Mouse (Mus musculus) lung, embryonic 15.5 days (tissue): ENCODE data around the gene Degs1. TPM values are rescaled to one million over a fixed set of nuclear protein-coding genes. Genes with fewer than 3 reads are reported as not detected.

Source experiments
- ATAC-seq: fragments of 200-750 bp; cut with Nextera tagmentation; 2 replicates; pipeline ENCODE4 v1.8.0; 2017; ENCODE audit warnings: moderate number of reproducible peaks, borderline replicate concordance; ENCODE audit not compliant: low FRiP score, low TSS enrichment; ENCODE audit errors: extremely low read depth
- H3K27ac ChIP-seq: fragments of 300-500 bp; sonication (generic); 2 replicates; pipeline ENCODE4 v1.5.1; 2015; ENCODE audit warnings: moderate library complexity, mild to moderate bottlenecking, inconsistent platforms
- H3K27me3 ChIP-seq: fragments of 300-500 bp; sonication (generic); 2 replicates; pipeline ENCODE4 v1.6.1; 2015; ENCODE audit warnings: inconsistent platforms
- H3K36me3 ChIP-seq: fragments of 300-500 bp; sonication (generic); 2 replicates; pipeline ENCODE4 v1.6.1; 2015; ENCODE audit warnings: inconsistent platforms
- H3K4me1 ChIP-seq: fragments of 300-500 bp; sonication (generic); 2 replicates; pipeline ENCODE4 v1.6.1; 2015; ENCODE audit warnings: inconsistent platforms
- H3K4me2 ChIP-seq: fragments of 300-500 bp; sonication (generic); 2 replicates; pipeline ENCODE4 v1.6.1; 2015; ENCODE audit warnings: inconsistent platforms, mild to moderate bottlenecking, moderate library complexity
- H3K4me3 ChIP-seq: fragments of 300-500 bp; sonication (generic); 2 replicates; pipeline ENCODE4 v1.5.1; 2015; ENCODE audit warnings: mild to moderate bottlenecking, inconsistent platforms
- H3K9ac ChIP-seq: fragments of 300-500 bp; sonication (generic); 2 replicates; pipeline ENCODE4 v1.6.1; 2015; ENCODE audit warnings: inconsistent platforms
- H3K9me3 ChIP-seq: fragments of 300-500 bp; sonication (generic); 2 replicates; pipeline ENCODE4 v1.6.1; 2016; ENCODE audit warnings: inconsistent platforms
- WGBS: fragments of 180-500 bp; shearing (Covaris S2); methylation state at CpG from one replicate; pipeline ENCODE4 v1.1.7; 2015; 5-methylcytosine and 5-hydroxymethylcytosine counted together
- polyA plus RNA-seq: library from polyadenylated mRNA; unstranded; fragments of >200 nt; fragmentation: Nextera tagmentation; extraction: Ambion mirVana; gene quantifications from 2 replicates; pipeline ENCODE4 v1.2.1, GENCODE M21; 2015

Gene Degs1
- polyA plus RNA-seq, 1 experiment from 2014 or later: 130 TPM

- H3K4me1 ChIP-seq: no peaks in the 10 kb centered on the region
- no peaks in the 10 kb centered on the region for H3K27me3 ChIP-seq
- H3K4me3 ChIP-seq: no peak overlapping the region
- no peak overlapping the region for H3K27ac ChIP-seq
- no peak for ATAC-seq
- H3K9me3 ChIP-seq: no peaks in the 10 kb centered on the region
- H3K9ac ChIP-seq: no peak overlapping the region
- H3K4me2 ChIP-seq: no peak overlapping the region
- 47% methylated on average over 8 of the region's 8 CpGs for WGBS
- no peaks in the 10 kb centered on the region for H3K36me3 ChIP-seq
Observed at GRCm38 (mm10) chr1:182249298-182249697, 33.3 kb downstream of the Degs1 start.

GRCm38 (mm10) chr1:182245003-182245402 lies 37.6 kb downstream of the Degs1 start:
- no peaks in the 10 kb centered on the region for H3K9me3 ChIP-seq
- ATAC-seq: no peak
- H3K4me2 ChIP-seq: no peak overlapping the region
- H3K9ac ChIP-seq: no peak overlapping the region
- no peak overlapping the region for H3K4me3 ChIP-seq
- no peaks in the 10 kb centered on the region for H3K4me1 ChIP-seq
- no peaks in the 10 kb centered on the region for H3K27me3 ChIP-seq
- H3K27ac ChIP-seq: no peak overlapping the region
- 93% methylated on average over 5 of the region's 5 CpGs for WGBS
- no peaks in the 10 kb centered on the region for H3K36me3 ChIP-seq

GRCm38 (mm10) chr1:182238056-182238703 lies 44.4 kb downstream of the Degs1 start:
- H3K9ac ChIP-seq: no peak overlapping the region
- ATAC-seq: no peak
- H3K27ac ChIP-seq: no peak overlapping the region
- H3K9me3 ChIP-seq: no peaks in the 10 kb centered on the region
- 28% methylated on average over 7 of the region's 7 CpGs for WGBS
- no peaks in the 10 kb centered on the region for H3K27me3 ChIP-seq
- H3K4me3 ChIP-seq: no peak overlapping the region
- H3K36me3 ChIP-seq: no peaks in the 10 kb centered on the region
- no peaks in the 10 kb centered on the region for H3K4me1 ChIP-seq
- no peak overlapping the region for H3K4me2 ChIP-seq

GRCm38 (mm10) chr1:182237386-182237785 lies 45.2 kb downstream of the Degs1 start:
- Histone ChIP-seq H3K36me3 (no peaks in the 10 kb centered on the region), H3K4me3 (no peak overlapping the region), H3K27ac (no peak overlapping the region), H3K27me3 (no peaks in the 10 kb centered on the region), H3K9me3 (no peaks in the 10 kb centered on the region), H3K4me1 (no peaks in the 10 kb centered on the region), H3K9ac (no peak overlapping the region), H3K4me2 (no peak overlapping the region)
- 53% methylated on average over 1 of the region's 1 CpGs for whole genome bisulfite sequencing
- no peak for ATAC-seq

GRCm38 (mm10) chr1:182235174-182235573 lies 47.4 kb downstream of the Degs1 start:
- Histone ChIP-seq H3K27me3 (no peaks in the 10 kb centered on the region), H3K4me3 (no peak overlapping the region), H3K9me3 (no peaks in the 10 kb centered on the region), H3K36me3 (no peaks in the 10 kb centered on the region), H3K9ac (no peak overlapping the region), H3K4me2 (no peak overlapping the region), H3K4me1 (no peaks in the 10 kb centered on the region), H3K27ac (no peak overlapping the region)
- 79% methylated on average over 4 of the region's 4 CpGs for WGBS
- ATAC-seq: no peak

GRCm38 (mm10) chr1:182229381-182229780 lies 53.2 kb downstream of the Degs1 start:
- Histone ChIP-seq H3K4me3 (no peak overlapping the region), H3K9ac (no peak overlapping the region), H3K4me2 (no peak overlapping the region), H3K27ac (no peak overlapping the region), H3K27me3 (no peaks in the 10 kb centered on the region), H3K4me1 (peaks cover 9% of the 10 kb centered on the region; the same call in 1 of the 2 replicates), H3K36me3 (no peaks in the 10 kb centered on the region), H3K9me3 (no peaks in the 10 kb centered on the region)
- no peak for ATAC-seq
- WGBS: 31% methylated on average over 4 of the region's 4 CpGs

GRCm38 (mm10) chr1:182227141-182227963 lies 55.3 kb downstream of the Degs1 start:
- no peaks in the 10 kb centered on the region for H3K27me3 ChIP-seq
- no peak overlapping the region for H3K4me3 ChIP-seq
- H3K4me1 ChIP-seq: peaks cover 9% of the 10 kb centered on the region; the same call in 1 of the 2 replicates
- WGBS: 32% methylated on average over 12 of the region's 12 CpGs
- H3K27ac ChIP-seq: peak overlapping the region; percentile 17; the same call in 1 of the 2 replicates
- no peaks in the 10 kb centered on the region for H3K36me3 ChIP-seq
- no peaks in the 10 kb centered on the region for H3K9me3 ChIP-seq
- peak; percentile 23; the same call in 1 of the 2 replicates for ATAC-seq
- H3K9ac ChIP-seq: no peak overlapping the region
- H3K4me2 ChIP-seq: no peak overlapping the region

- WGBS: 85% methylated on average over 9 of the region's 9 CpGs
- Histone ChIP-seq H3K36me3 (no peaks in the 10 kb centered on the region), H3K27ac (no peak overlapping the region), H3K4me3 (no peak overlapping the region), H3K27me3 (no peaks in the 10 kb centered on the region), H3K9me3 (no peaks in the 10 kb centered on the region), H3K9ac (no peak overlapping the region), H3K4me2 (no peak overlapping the region), H3K4me1 (peaks cover 9% of the 10 kb centered on the region; the same call in 1 of the 2 replicates)
- no peak for ATAC-seq
Observed at GRCm38 (mm10) chr1:182226261-182226660, 56.3 kb downstream of the Degs1 start.

Other genes starting within 250 kb of the Degs1 start
- 132 and 143 TPM in 2 replicates for gene Srp9, start 158.1 kb downstream of the Degs1 start, polyA plus RNA-seq
- not detected in 2 replicates for gene Vmn1r1, start 118.3 kb downstream of the Degs1 start, polyA plus RNA-seq
- gene Fbxo28, start 58.8 kb upstream of the Degs1 start, polyA plus RNA-seq: 19.2 and 22.3 TPM in 2 replicates
- gene Trp53bp2, start 126.4 kb upstream of the Degs1 start, polyA plus RNA-seq: 21.2 and 22.1 TPM in 2 replicates
- 135 and 136 TPM in 2 replicates for gene Capn2, start 234.8 kb upstream of the Degs1 start, polyA plus RNA-seq